Mouse (Mus musculus) midbrain, postnatal 0 days (tissue): Measurements from ENCODE around the gene Psg16. TPM values are rescaled to one million over a fixed set of nuclear protein-coding genes. Genes with fewer than 3 reads are reported as not detected.

Experiments used
- ATAC-seq: fragments of 200-750 bp; cut with Nextera tagmentation; 2 replicates; pipeline ENCODE4 v1.8.0; 2017; ENCODE audit warnings: moderate number of reproducible peaks, mild to moderate bottlenecking, moderate TSS enrichment, moderate library complexity; ENCODE audit not compliant: low FRiP score
- DNase-seq: peaks from one replicate; pipeline ENCODE4 v3.0.0-alpha.2; 2015; ENCODE audit warnings: low spot score
- H3K27ac ChIP-seq: fragments of 300-500 bp; sonication (generic); 2 replicates; pipeline ENCODE4 v1.5.1; 2014; ENCODE audit warnings: low read depth, mild to moderate bottlenecking, low read length, mixed read lengths
- H3K27me3 ChIP-seq: fragments of 300-500 bp; sonication (generic); 2 replicates; pipeline ENCODE4 v1.6.1; 2014; ENCODE audit warnings: low read length, control low read depth, mixed read lengths; ENCODE audit not compliant: insufficient read depth
- H3K36me3 ChIP-seq: fragments of 300-500 bp; sonication (generic); 2 replicates; pipeline ENCODE4 v1.6.1; 2014; ENCODE audit warnings: low read length, control low read depth, mixed read lengths; ENCODE audit not compliant: insufficient read depth
- H3K4me1 ChIP-seq: fragments of 300-500 bp; sonication (generic); 2 replicates; pipeline ENCODE4 v1.6.1; 2014; ENCODE audit warnings: mild to moderate bottlenecking, control low read depth, antibody characterized with exemption, low read length, mixed read lengths; ENCODE audit not compliant: insufficient read depth
- H3K4me2 ChIP-seq: fragments of 300-500 bp; sonication (generic); 2 replicates; pipeline ENCODE4 v1.6.1; 2014; ENCODE audit warnings: low read depth, mild to moderate bottlenecking, low read length, mixed read lengths; ENCODE audit not compliant: poor library complexity, severe bottlenecking
- H3K4me3 ChIP-seq: fragments of 300-500 bp; sonication (generic); 2 replicates; pipeline ENCODE4 v1.5.1; 2014; ENCODE audit warnings: low read depth, mild to moderate bottlenecking, low read length, moderate library complexity
- H3K9ac ChIP-seq: fragments of 300-500 bp; sonication (generic); replicated peaks from 2 replicates; pipeline ENCODE4 v1.6.1; 2014; ENCODE audit warnings: mild to moderate bottlenecking, low read length, moderate library complexity, mixed read lengths; ENCODE audit not compliant: poor library complexity, severe bottlenecking
- H3K9me3 ChIP-seq: fragments of 300-500 bp; sonication (generic); 2 replicates; pipeline ENCODE4 v1.6.1; 2016; ENCODE audit warnings: low read length, control low read depth
- CTCF ChIP-seq: IDR thresholded peaks from 2 replicates; pipeline ENCODE4 v1.5.1; 2016; ENCODE audit warnings: antibody characterized with exemption, mild to moderate bottlenecking
- WGBS: fragments of 180-500 bp; shearing (Covaris S2); extraction: QIAGEN DNeasy Blood & Tissue Kit; methylation state at CpG from one replicate; pipeline ENCODE4 v1.1.7; 2014; 5-methylcytosine and 5-hydroxymethylcytosine counted together
- polyA plus RNA-seq: library from polyadenylated mRNA; unstranded; fragments of >200 nt; fragmentation: Nextera tagmentation; extraction: Ambion mirVana; gene quantifications from 2 replicates; pipeline ENCODE4 v1.2.1, GENCODE M21; 2015
- total RNA-seq: library from RNA; depleted of rRNA; stranded (reverse); fragments of >200 nt; gene quantifications from 2 replicates; pipeline ENCODE4 v1.2.3, GENCODE M21; 2014; rRNA removed

Gene Psg16
- 3.9 and 5.1 TPM in 2 replicates for total RNA-seq
- polyA plus RNA-seq = 6.8 and 7.6 TPM in 2 replicates

DNA sequence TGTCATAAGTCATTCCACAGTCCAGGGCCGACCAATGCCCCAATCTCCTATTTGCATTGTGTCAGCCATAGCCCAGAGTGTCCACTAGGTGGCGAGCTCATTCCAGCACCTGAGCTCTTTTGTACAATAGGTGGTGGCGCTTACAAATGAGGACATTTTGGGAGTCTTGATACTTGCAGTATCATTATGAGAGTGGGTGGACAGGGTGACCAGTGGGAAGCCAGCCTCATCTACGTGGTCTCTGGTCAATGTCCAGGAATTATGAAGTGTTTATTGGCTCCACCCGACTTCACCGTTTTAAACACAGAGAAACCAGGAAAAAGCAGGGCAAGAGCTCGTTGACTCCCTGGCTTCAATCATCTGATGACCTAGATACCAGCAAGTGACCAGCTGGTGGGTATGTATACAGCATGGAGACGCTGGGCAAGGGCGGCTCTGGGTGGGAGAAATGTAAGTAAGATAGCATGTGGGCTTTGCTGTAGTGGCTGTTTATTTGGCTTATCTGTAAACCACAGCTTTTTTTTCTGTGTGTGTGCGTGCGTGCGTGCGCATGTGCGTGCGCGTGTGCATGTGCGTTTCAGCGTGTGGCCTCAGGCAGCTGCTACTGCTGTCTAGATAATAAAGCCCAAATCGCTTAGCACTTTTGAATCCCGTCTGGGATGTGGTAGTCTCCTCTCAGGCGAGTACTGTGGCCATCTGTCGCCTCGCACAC is at the start of gene Psg16:
Gene Psg16, plus strand, starts transcription at position 137 of the 712 bp plus-strand sequence.
- ATAC-seq = peak; percentile 90

DNA sequence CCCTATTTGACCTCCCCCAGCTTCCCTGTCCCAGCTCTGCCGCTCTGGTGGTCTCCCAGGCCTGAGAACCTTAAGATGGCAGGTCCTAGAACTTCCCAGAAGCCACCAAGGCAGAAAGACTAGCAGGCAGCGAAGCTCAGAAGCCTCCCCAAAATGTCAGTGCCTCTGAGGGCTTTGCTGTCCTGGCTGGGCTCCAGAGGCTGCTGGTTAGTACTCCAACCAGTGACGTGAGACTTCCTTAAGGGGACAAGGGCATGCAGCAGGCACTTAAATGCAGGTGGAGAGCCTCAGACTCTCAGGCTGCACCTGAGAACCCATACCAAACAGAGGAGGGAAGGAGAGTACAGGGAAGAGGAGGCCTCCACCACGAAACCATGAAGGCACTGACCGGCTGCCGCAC is 49.7 kb upstream of the Psg16 start:
- Histone ChIP-seq H3K4me1 (peaks cover 12% of the 10 kb centered on the region), H3K9ac (no peak overlapping the region), H3K27me3 (no peaks in the 10 kb centered on the region), H3K4me3 (no peak overlapping the region), H3K27ac (no peak overlapping the region), H3K36me3 (peaks cover 40% of the 10 kb centered on the region), H3K4me2 (no peak overlapping the region), H3K9me3 (no peaks in the 10 kb centered on the region)
- no peak for TF ChIP-seq CTCF
- ATAC-seq (no peak), DNase-seq (no peak)
- WGBS = 82% methylated on average over 6 of the region's 6 CpGs

More for the DNA sequence above, at the start of gene Psg16:
- Histone ChIP-seq H3K36me3 (no peaks in the 10 kb centered on the region), H3K9me3 (peaks cover 5% of the 10 kb centered on the region; the same call in 1 of the 2 replicates), H3K9ac (0 out of 2 replicates have a peak within 1 kb of the TSS, but pooled peaks have one; percentile 26), H3K4me1 (no peaks in the 10 kb centered on the region), H3K27me3 (no peaks in the 10 kb centered on the region), H3K4me3 (peak within 1 kb of the TSS; percentile 18), H3K4me2 (peak within 1 kb of the TSS; percentile 43), H3K27ac (0 out of 2 replicates have a peak within 1 kb of the TSS, but pooled peaks have one; percentile 32)
- TF ChIP-seq CTCF = peak; percentile 98
- DNase-seq = peak; percentile 83
- 66% methylated on average over 23 of the region's 23 CpGs for WGBS

DNA sequence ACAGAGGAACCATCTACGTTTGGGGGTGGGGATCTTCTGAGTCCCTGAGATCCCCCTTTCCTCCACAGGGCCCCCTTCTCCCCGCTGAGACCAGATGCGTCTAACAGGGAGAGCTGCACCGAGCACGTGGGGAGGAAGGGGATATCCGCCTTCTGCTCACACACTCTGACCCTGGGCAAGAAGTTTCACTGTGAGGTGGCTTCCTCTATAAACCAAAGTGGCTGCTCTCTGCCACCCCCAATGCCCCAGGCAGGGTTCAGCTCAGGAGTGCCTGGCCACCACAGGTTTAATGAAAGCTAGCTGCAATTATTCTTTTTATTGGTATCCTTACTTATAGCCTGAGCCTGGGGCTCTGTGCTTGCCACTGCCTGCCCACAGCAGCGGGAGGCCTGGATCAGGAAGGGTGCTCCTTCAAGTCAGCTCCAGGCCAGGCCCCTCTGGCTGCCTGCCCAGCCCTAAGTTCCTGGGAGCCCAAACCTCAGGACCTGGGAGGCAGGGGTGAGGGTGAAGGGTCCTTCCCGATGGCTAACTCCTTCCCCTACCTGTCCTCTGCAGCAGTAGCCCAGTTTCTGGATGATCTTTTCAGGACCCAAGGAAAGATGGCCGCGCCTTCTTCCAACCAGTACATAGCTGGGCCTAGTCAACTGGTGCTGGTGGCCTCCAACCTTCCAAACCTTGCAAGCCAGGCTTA is 48.9 kb upstream of the Psg16 start:
- Histone ChIP-seq H3K9ac (no peak overlapping the region), H3K4me1 (peaks cover 12% of the 10 kb centered on the region), H3K36me3 (peaks cover 33% of the 10 kb centered on the region), H3K27me3 (no peaks in the 10 kb centered on the region), H3K4me3 (no peak overlapping the region), H3K4me2 (no peak overlapping the region), H3K27ac (no peak overlapping the region), H3K9me3 (no peaks in the 10 kb centered on the region)
- no peak for ATAC-seq
- DNase-seq = no peak
- TF ChIP-seq CTCF = no peak
- WGBS = 86% methylated on average over 10 of the region's 10 CpGs

DNA sequence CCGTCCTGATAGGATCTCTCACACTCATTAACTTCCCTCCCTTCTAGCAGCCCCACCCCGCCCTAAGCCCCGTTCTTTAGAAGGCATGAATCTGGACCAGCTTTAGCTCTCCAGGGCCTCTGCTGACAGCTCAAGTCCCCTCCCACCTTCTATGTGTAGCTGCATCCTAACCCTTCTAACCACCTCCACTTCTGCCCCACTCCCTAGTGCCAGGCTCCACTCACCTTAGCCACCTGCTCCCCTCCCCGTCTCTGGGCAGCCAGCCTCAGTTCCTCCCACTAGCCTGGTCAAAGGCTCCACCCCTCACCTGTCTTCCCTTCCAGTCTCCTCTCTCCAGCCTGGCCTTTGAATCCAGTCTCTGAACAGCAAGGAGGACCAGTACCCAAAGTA is 48.3 kb upstream of the Psg16 start:
- ATAC-seq = no peak

DNA sequence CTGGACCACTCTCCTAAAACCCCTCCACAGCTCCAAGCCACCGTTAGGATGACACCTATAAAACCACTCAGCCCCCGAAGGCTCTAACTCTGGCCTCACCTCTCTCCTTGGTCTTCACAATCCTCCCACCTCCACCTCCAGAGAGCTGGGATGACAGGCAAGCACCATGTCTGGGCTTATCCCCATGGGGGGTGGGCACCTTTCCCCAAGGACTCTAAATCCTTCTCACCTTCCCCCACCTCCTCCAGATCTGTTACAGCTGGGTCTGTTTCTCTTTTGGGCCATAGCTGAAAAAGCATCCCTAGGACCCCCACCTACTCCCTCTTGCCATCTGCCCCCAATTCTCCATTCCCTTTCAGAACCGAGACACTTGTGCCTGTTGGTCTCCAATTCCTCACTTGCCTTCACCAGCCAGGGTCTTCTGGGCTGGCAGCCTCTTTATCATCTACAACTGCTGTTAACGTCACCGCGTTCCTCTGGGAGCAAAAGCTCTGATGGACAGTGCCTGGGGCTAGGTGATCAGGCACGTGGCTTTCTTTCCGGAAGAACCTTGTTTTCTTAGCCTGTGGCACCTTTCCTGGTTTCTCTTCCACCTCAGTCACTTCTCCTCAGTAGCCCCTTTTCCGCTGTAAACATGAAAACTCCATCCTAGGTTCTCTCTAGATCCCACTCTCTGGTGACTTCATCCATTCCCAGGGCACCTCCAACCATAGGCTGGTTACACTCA is 47.8 kb upstream of the Psg16 start:
- 75% methylated on average over 9 of the region's 9 CpGs for WGBS
- H3K9ac ChIP-seq = no peak overlapping the region
- H3K4me3 ChIP-seq = peak overlapping the region; percentile 82
- TF ChIP-seq CTCF = no peak
- no peaks in the 10 kb centered on the region for H3K9me3 ChIP-seq
- H3K4me2 ChIP-seq = peak overlapping the region; percentile 62
- H3K4me1 ChIP-seq = peaks cover 12% of the 10 kb centered on the region
- no peak for ATAC-seq
- H3K27ac ChIP-seq = no peak overlapping the region
- H3K27me3 ChIP-seq = no peaks in the 10 kb centered on the region
- DNase-seq = no peak
- H3K36me3 ChIP-seq = peaks cover 22% of the 10 kb centered on the region

More for the DNA sequence above, 48.3 kb upstream of the Psg16 start:
- no peak for DNase-seq
- no peaks in the 10 kb centered on the region for H3K9me3 ChIP-seq
- H3K9ac ChIP-seq = no peak overlapping the region
- peaks cover 12% of the 10 kb centered on the region for H3K4me1 ChIP-seq
- WGBS = 81% methylated on average over 4 of the region's 4 CpGs
- H3K27me3 ChIP-seq = no peaks in the 10 kb centered on the region
- TF ChIP-seq CTCF = no peak
- no peak overlapping the region for H3K27ac ChIP-seq
- no peak overlapping the region for H3K4me3 ChIP-seq
- no peak overlapping the region for H3K4me2 ChIP-seq
- H3K36me3 ChIP-seq = peaks cover 28% of the 10 kb centered on the region
